Mouse (Mus musculus): Measurements from ENCODE around the gene Gstp3. TPM values are rescaled to one million over a fixed set of nuclear protein-coding genes. Genes with fewer than 3 reads are reported as not detected.

The Gstp3 gene
- polyA plus RNA-seq, 1 experiment from 2014 or later: not detected

DNA sequence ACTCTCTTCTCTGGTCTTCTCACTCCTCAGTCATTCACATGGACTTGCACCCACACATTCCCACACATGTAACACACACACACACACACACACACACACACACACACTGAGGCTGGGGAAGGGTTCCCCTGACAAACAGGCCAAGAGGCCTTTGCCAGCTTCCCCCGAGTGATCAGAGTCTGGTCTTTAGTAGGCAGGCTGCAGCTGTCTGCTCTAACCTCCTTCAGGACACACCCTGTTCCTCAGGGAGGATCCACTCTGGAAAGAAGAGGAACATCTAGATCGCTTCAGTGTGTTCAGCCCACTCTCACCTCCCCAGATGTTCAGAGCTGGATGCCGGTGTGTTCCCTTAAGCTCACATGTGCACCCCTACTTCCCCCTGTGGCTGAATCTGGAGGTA, 35.0 kb upstream of the Gstp3 start:
- DNase-seq (ENCODE audit: low spot score): no peak
- Histone ChIP-seq H3K27ac (no peak overlapping the region), H3K4me2 (replicated peaks) (no peak overlapping the region), H3K9ac (no peak overlapping the region), H3K9me3 (ENCODE audit: control insufficient read depth, low read length) (no peaks in the 10 kb centered on the region), H3K27me3 (ENCODE audit: control insufficient read depth, insufficient read depth, low read length) (no peaks in the 10 kb centered on the region), H3K4me1 (replicated peaks; ENCODE audit: control insufficient read depth, insufficient read depth, low read length) (peaks cover 24% of the 10 kb centered on the region), H3K4me3 (replicated peaks; ENCODE audit: low read length) (no peak overlapping the region), H3K36me3 (replicated peaks; ENCODE audit: control insufficient read depth, insufficient read depth) (no peaks in the 10 kb centered on the region)
- no peak for ATAC-seq (ENCODE audit: low FRiP score)
- WGBS: 86% methylated on average over 3 of the region's 3 CpGs

DNA sequence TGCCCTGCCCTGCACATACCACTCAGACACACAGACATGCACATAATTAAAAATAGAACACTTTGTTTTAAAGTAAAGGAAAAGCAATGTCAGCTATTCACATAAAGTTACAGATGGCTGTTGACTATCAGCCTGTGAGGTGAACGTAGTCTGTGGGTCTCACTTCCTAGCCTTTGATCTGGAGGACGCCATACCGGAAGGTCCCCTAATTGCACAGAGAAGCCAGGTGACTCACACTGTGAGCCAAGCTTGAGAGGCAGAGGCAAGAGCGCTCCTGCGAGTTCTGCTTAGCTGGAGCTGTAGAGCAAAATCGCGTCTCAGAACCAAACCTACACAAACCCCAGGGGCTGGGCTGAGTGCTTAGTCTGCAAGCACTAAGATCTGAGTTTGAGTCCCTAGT, 34.4 kb upstream of the Gstp3 start:
- 86% methylated on average over 7 of the region's 7 CpGs for WGBS

GRCm38 (mm10) chr19:4092750-4093149, 33.4 kb upstream of the Gstp3 start:
- peaks cover 12% of the 10 kb centered on the region for H3K4me1 ChIP-seq (replicated peaks; ENCODE audit: control insufficient read depth, insufficient read depth, low read length)
- no peak overlapping the region for H3K4me3 ChIP-seq (replicated peaks; ENCODE audit: low read length)
- no peak overlapping the region for H3K4me2 ChIP-seq (replicated peaks)
- no peak overlapping the region for H3K9ac ChIP-seq
- H3K27ac ChIP-seq: no peak overlapping the region
- 91% methylated on average over 3 of the region's 3 CpGs for WGBS
- H3K9me3 ChIP-seq (ENCODE audit: control insufficient read depth, low read length): no peaks in the 10 kb centered on the region
- H3K36me3 ChIP-seq (replicated peaks; ENCODE audit: control insufficient read depth, insufficient read depth): no peaks in the 10 kb centered on the region
- no peaks in the 10 kb centered on the region for H3K27me3 ChIP-seq (ENCODE audit: control insufficient read depth, insufficient read depth, low read length)
- ATAC-seq (ENCODE audit: low FRiP score) (no peak), DNase-seq (ENCODE audit: low spot score) (no peak)

More for the DNA sequence above, 34.4 kb upstream of the Gstp3 start:
- peaks cover 18% of the 10 kb centered on the region for H3K4me1 ChIP-seq (replicated peaks; ENCODE audit: control insufficient read depth, insufficient read depth, low read length)
- H3K4me3 ChIP-seq (replicated peaks; ENCODE audit: low read length): no peak overlapping the region
- no peaks in the 10 kb centered on the region for H3K27me3 ChIP-seq (ENCODE audit: control insufficient read depth, insufficient read depth, low read length)
- H3K36me3 ChIP-seq (replicated peaks; ENCODE audit: control insufficient read depth, insufficient read depth): no peaks in the 10 kb centered on the region
- H3K9me3 ChIP-seq (ENCODE audit: control insufficient read depth, low read length): no peaks in the 10 kb centered on the region
- ATAC-seq (ENCODE audit: low FRiP score): no peak
- no peak overlapping the region for H3K4me2 ChIP-seq (replicated peaks)
- DNase-seq (ENCODE audit: low spot score): no peak
- H3K9ac ChIP-seq: no peak overlapping the region
- no peak overlapping the region for H3K27ac ChIP-seq

- Histone ChIP-seq H3K4me2 (replicated peaks) (no peak overlapping the region), H3K27me3 (ENCODE audit: control insufficient read depth, insufficient read depth, low read length) (no peaks in the 10 kb centered on the region), H3K9me3 (ENCODE audit: control insufficient read depth, low read length) (no peaks in the 10 kb centered on the region), H3K27ac (no peak overlapping the region), H3K4me3 (replicated peaks; ENCODE audit: low read length) (no peak overlapping the region), H3K4me1 (replicated peaks; ENCODE audit: control insufficient read depth, insufficient read depth, low read length) (peaks cover 6% of the 10 kb centered on the region; the same call in 1 of the 2 replicates), H3K36me3 (replicated peaks; ENCODE audit: control insufficient read depth, insufficient read depth) (no peaks in the 10 kb centered on the region), H3K9ac (no peak overlapping the region)
- WGBS: 81% methylated on average over 2 of the region's 2 CpGs
- DNase-seq (ENCODE audit: low spot score) (no peak), ATAC-seq (ENCODE audit: low FRiP score) (no peak)
These were observed 32.0 kb upstream of the Gstp3 start for GRCm38 (mm10) chr19:4091383-4091782.

GRCm38 (mm10) chr19:4090446-4090845, 31.1 kb upstream of the Gstp3 start:
- no peak overlapping the region for H3K4me3 ChIP-seq (replicated peaks; ENCODE audit: low read length)
- no peak overlapping the region for H3K27ac ChIP-seq
- no peaks in the 10 kb centered on the region for H3K9me3 ChIP-seq (ENCODE audit: control insufficient read depth, low read length)
- no peak overlapping the region for H3K4me2 ChIP-seq (replicated peaks)
- 81% methylated on average over 3 of the region's 3 CpGs for WGBS
- no peaks in the 10 kb centered on the region for H3K27me3 ChIP-seq (ENCODE audit: control insufficient read depth, insufficient read depth, low read length)
- H3K36me3 ChIP-seq (replicated peaks; ENCODE audit: control insufficient read depth, insufficient read depth): no peaks in the 10 kb centered on the region
- no peaks in the 10 kb centered on the region for H3K4me1 ChIP-seq (replicated peaks; ENCODE audit: control insufficient read depth, insufficient read depth, low read length)
- ATAC-seq (ENCODE audit: low FRiP score): no peak
- no peak for DNase-seq (ENCODE audit: low spot score)
- no peak overlapping the region for H3K9ac ChIP-seq

- H3K9ac ChIP-seq: no peak overlapping the region
- no peaks in the 10 kb centered on the region for H3K27me3 ChIP-seq (ENCODE audit: control insufficient read depth, insufficient read depth, low read length)
- no peaks in the 10 kb centered on the region for H3K36me3 ChIP-seq (replicated peaks; ENCODE audit: control insufficient read depth, insufficient read depth)
- no peak for DNase-seq (ENCODE audit: low spot score)
- H3K9me3 ChIP-seq (ENCODE audit: control insufficient read depth, low read length): no peaks in the 10 kb centered on the region
- no peaks in the 10 kb centered on the region for H3K4me1 ChIP-seq (replicated peaks; ENCODE audit: control insufficient read depth, insufficient read depth, low read length)
- H3K27ac ChIP-seq: no peak overlapping the region
- no peak overlapping the region for H3K4me3 ChIP-seq (replicated peaks; ENCODE audit: low read length)
- no peak overlapping the region for H3K4me2 ChIP-seq (replicated peaks)
- no peak for ATAC-seq (ENCODE audit: low FRiP score)
- 81% methylated on average over 6 of the region's 6 CpGs for WGBS
These were observed 29.8 kb upstream of the Gstp3 start for GRCm38 (mm10) chr19:4089128-4089527.

- no peak for DNase-seq (ENCODE audit: low spot score)
- 60% methylated on average over 5 of the region's 5 CpGs for WGBS
These were observed 28.8 kb upstream of the Gstp3 start for GRCm38 (mm10) chr19:4088146-4088545.

DNA sequence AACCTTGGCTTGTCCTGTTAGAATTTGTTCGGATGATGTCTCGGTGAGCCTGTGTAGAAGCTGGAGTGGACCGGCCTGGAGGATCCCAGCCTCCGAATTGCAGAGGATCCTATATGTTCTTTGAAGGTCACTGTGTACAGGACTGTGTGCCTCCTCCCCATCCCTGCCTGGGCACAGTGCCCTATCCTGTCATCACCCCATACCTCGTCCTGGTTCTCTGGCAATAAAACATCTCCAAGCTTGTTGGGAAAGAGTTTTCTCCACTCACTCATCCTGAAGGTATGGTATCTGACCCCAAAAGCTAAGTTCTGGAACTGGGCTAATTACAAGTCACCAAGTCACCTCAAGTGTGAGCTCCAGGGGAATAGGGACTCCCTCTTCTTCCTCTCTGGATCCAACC, 27.7 kb upstream of the Gstp3 start:
- no peak for ATAC-seq (ENCODE audit: low FRiP score)
- Histone ChIP-seq H3K4me3 (replicated peaks; ENCODE audit: low read length) (no peak overlapping the region), H3K9me3 (ENCODE audit: control insufficient read depth, low read length) (no peaks in the 10 kb centered on the region), H3K4me1 (replicated peaks; ENCODE audit: control insufficient read depth, insufficient read depth, low read length) (no peaks in the 10 kb centered on the region), H3K4me2 (replicated peaks) (no peak overlapping the region), H3K36me3 (replicated peaks; ENCODE audit: control insufficient read depth, insufficient read depth) (no peaks in the 10 kb centered on the region), H3K27ac (no peak overlapping the region), H3K9ac (no peak overlapping the region), H3K27me3 (ENCODE audit: control insufficient read depth, insufficient read depth, low read length) (no peaks in the 10 kb centered on the region)
- DNase-seq (ENCODE audit: low spot score): no peak
- WGBS: 90% methylated on average over 5 of the region's 5 CpGs

More at GRCm38 (mm10) chr19:4088146-4088545, 28.8 kb upstream of the Gstp3 start:
- Histone ChIP-seq H3K4me3 (replicated peaks; ENCODE audit: low read length) (no peak overlapping the region), H3K27me3 (ENCODE audit: control insufficient read depth, insufficient read depth, low read length) (no peaks in the 10 kb centered on the region), H3K4me1 (replicated peaks; ENCODE audit: control insufficient read depth, insufficient read depth, low read length) (no peaks in the 10 kb centered on the region), H3K9ac (no peak overlapping the region), H3K9me3 (ENCODE audit: control insufficient read depth, low read length) (no peaks in the 10 kb centered on the region), H3K4me2 (replicated peaks) (no peak overlapping the region), H3K36me3 (replicated peaks; ENCODE audit: control insufficient read depth, insufficient read depth) (no peaks in the 10 kb centered on the region), H3K27ac (no peak overlapping the region)
- no peak for ATAC-seq (ENCODE audit: low FRiP score)

DNA sequence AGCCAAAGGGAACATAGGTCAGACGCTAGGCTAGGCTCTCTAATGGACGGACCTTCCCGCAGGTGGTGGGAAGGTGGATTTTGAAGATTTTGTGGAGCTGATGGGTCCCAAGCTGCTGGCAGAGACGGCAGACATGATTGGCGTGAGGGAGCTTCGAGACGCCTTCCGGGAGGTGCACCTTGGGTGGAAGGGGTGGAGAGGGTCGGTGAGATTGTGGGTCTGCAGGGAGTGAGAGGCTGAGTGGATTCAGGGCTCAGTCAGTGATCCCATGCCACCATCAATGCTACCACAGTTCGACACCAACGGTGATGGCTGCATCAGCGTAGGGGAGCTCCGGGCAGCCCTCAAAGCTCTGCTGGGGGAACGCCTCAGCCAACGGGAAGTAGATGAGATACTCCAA, 26.8 kb upstream of the Gstp3 start:
- H3K4me3 ChIP-seq (replicated peaks; ENCODE audit: low read length): no peak overlapping the region
- no peak overlapping the region for H3K27ac ChIP-seq
- 90% methylated on average over 15 of the region's 15 CpGs for WGBS
- ATAC-seq (ENCODE audit: low FRiP score): no peak
- H3K36me3 ChIP-seq (replicated peaks; ENCODE audit: control insufficient read depth, insufficient read depth): no peaks in the 10 kb centered on the region
- H3K9ac ChIP-seq: no peak overlapping the region
- no peak for DNase-seq (ENCODE audit: low spot score)
- no peaks in the 10 kb centered on the region for H3K4me1 ChIP-seq (replicated peaks; ENCODE audit: control insufficient read depth, insufficient read depth, low read length)
- no peaks in the 10 kb centered on the region for H3K9me3 ChIP-seq (ENCODE audit: control insufficient read depth, low read length)
- no peaks in the 10 kb centered on the region for H3K27me3 ChIP-seq (ENCODE audit: control insufficient read depth, insufficient read depth, low read length)
- H3K4me2 ChIP-seq (replicated peaks): no peak overlapping the region

DNA sequence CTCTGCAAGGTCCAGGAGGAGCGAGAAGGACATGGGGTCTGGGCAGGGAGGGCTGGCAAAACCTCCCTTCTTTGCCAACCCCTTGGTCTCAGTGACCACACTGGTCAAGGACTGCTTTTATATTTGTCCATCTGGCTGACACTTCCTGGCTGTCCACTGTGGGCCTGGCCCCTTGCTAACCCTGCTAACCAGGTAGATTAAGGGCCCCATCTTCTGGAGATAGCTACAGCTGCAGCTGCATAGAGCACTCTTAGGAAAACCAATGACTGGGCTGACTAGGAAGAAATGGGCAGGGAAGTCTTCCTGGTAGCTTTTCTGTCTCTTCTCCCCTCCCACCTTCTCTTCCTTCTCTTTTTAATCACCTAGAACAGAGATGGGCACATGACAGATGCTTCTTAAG, 25.6 kb upstream of the Gstp3 start:
- H3K27ac ChIP-seq: no peak overlapping the region
- no peak overlapping the region for H3K4me3 ChIP-seq (replicated peaks; ENCODE audit: low read length)
- ATAC-seq (ENCODE audit: low FRiP score) (no peak), DNase-seq (ENCODE audit: low spot score) (no peak)
- no peak overlapping the region for H3K4me2 ChIP-seq (replicated peaks)
- 94% methylated on average over 1 of the region's 1 CpGs for WGBS
- no peaks in the 10 kb centered on the region for H3K27me3 ChIP-seq (ENCODE audit: control insufficient read depth, insufficient read depth, low read length)
- no peaks in the 10 kb centered on the region for H3K9me3 ChIP-seq (ENCODE audit: control insufficient read depth, low read length)
- no peaks in the 10 kb centered on the region for H3K4me1 ChIP-seq (replicated peaks; ENCODE audit: control insufficient read depth, insufficient read depth, low read length)
- H3K36me3 ChIP-seq (replicated peaks; ENCODE audit: control insufficient read depth, insufficient read depth): no peaks in the 10 kb centered on the region
- H3K9ac ChIP-seq: no peak overlapping the region

Measured in hindbrain, embryonic 14.5 days (tissue).